ENCODE assay signal across 17 mouse cellular contexts in genomic region chr1:193197494-193198205, GRCm38 (mm10). TPM values are rescaled to one million over a fixed set of nuclear protein-coding genes. Genes with fewer than 3 reads are reported as not detected.
DNase-seq lines count a peak whose midpoint lies in the region; ATAC-seq and TF ChIP-seq lines count a peak whose summit lies in the region.
"Had no signal": no experiment of that assay in that cellular context is flagged by ENCODE, and none has a peak within 500 bp of the region (broad histone marks: within the 10 kb centered on the region; RNA-seq: fewer than 3 reads in every experiment).

No protein-coding gene starts in this region.

- no peak overlapping the region for H3K27ac ChIP-seq in embryonic facial prominence, embryonic 14.5 days (replicated peaks; ENCODE audit: low read depth, low read length)
- H3K27ac ChIP-seq in embryonic facial prominence, embryonic 10.5 days (replicated peaks): no peak overlapping the region
- H3K27ac ChIP-seq in midbrain, embryonic 11.5 days (ENCODE audit: low read depth, low read length): no peak overlapping the region
- H3K27ac ChIP-seq in midbrain, embryonic 14.5 days (replicated peaks; ENCODE audit: low read depth, low read length): no peak overlapping the region
- no peak overlapping the region for H3K27ac ChIP-seq in MEL (ENCODE audit: control insufficient read depth, low read depth, low read length)
- H3K27ac ChIP-seq in liver, postnatal 0 days (ENCODE audit: low read depth): no peak overlapping the region
- H3K27ac ChIP-seq: hindbrain, embryonic 15.5 days; midbrain, embryonic 13.5 days had no signal

- no peak overlapping the region for H3K4me2 ChIP-seq in embryonic facial prominence, embryonic 14.5 days (ENCODE audit: low read depth, low read length)
- H3K4me2 ChIP-seq in midbrain, embryonic 11.5 days: no peak overlapping the region
- H3K4me2 ChIP-seq in midbrain, embryonic 14.5 days (ENCODE audit: low read length): no peak overlapping the region
- no peak overlapping the region for H3K4me2 ChIP-seq in liver, postnatal 0 days (ENCODE audit: low read depth, low read length)
- H3K4me2 ChIP-seq: hindbrain, embryonic 15.5 days; midbrain, embryonic 13.5 days had no signal

- H3K79me2 ChIP-seq in MEL (ENCODE audit: control insufficient read depth, insufficient read depth, low read length, poor library complexity): no peaks in the 10 kb centered on the region

- no peak for TF ChIP-seq CTCF in MEL (IDR thresholded peaks at IDR 0.05 in 2 of 3, conservative IDR thresholded peaks at IDR 0.05 in 1 of 3; ENCODE audit: control insufficient read depth in 1 of 3, insufficient read depth in 1 of 3, low read depth in 2 of 3, low read length in 3 of 3, poor library complexity in 1 of 3, severe bottlenecking in 1 of 3)
- no peak for TF ChIP-seq CTCF in liver, postnatal 0 days (IDR thresholded peaks at IDR 0.05; ENCODE audit: low read depth)

- WGBS in embryonic facial prominence, embryonic 14.5 days: 81% methylated on average over 17 of the region's 18 CpGs
- WGBS in embryonic facial prominence, embryonic 10.5 days: 90% methylated on average over 18 of the region's 18 CpGs
- WGBS in midbrain, embryonic 11.5 days: 95% methylated on average over 18 of the region's 18 CpGs
- WGBS in midbrain, embryonic 14.5 days: 91% methylated on average over 18 of the region's 18 CpGs
- WGBS in liver, postnatal 0 days (ENCODE audit: insufficient replicate concordance): 76% methylated on average over 18 of the region's 18 CpGs

- H3K4me3 ChIP-seq in embryonic facial prominence, embryonic 14.5 days (ENCODE audit: low read depth, low read length): no peak overlapping the region
- no peak overlapping the region for H3K4me3 ChIP-seq in embryonic facial prominence, embryonic 10.5 days
- no peak overlapping the region for H3K4me3 ChIP-seq in midbrain, embryonic 11.5 days (ENCODE audit: low read depth, low read length)
- H3K4me3 ChIP-seq in midbrain, embryonic 14.5 days (replicated peaks; ENCODE audit: low read depth, low read length): no peak overlapping the region
- H3K4me3 ChIP-seq in MEL (ENCODE audit: control insufficient read depth in 1 of 2, insufficient read depth in 1 of 2, low read depth in 2 of 2, low read length in 2 of 2): no peak overlapping the region
- H3K4me3 ChIP-seq in liver, postnatal 0 days (ENCODE audit: low read depth, low read length): no peak overlapping the region
- H3K4me3 ChIP-seq: hindbrain, embryonic 15.5 days; midbrain, embryonic 13.5 days had no signal

- H3K9me3 ChIP-seq in embryonic facial prominence, embryonic 14.5 days (ENCODE audit: control insufficient read depth, low read length): no peaks in the 10 kb centered on the region
- no peaks in the 10 kb centered on the region for H3K9me3 ChIP-seq in embryonic facial prominence, embryonic 10.5 days
- no peaks in the 10 kb centered on the region for H3K9me3 ChIP-seq in midbrain, embryonic 11.5 days (ENCODE audit: control insufficient read depth, low read length)
- H3K9me3 ChIP-seq in midbrain, embryonic 14.5 days (ENCODE audit: control insufficient read depth, low read length): no peaks in the 10 kb centered on the region
- H3K9me3 ChIP-seq in MEL (replicated peaks; ENCODE audit: insufficient read depth, low read length): no peaks in the 10 kb centered on the region
- H3K9me3 ChIP-seq in liver, postnatal 0 days (ENCODE audit: low read length): no peaks in the 10 kb centered on the region
- H3K9me3 ChIP-seq: hindbrain, embryonic 15.5 days; midbrain, embryonic 13.5 days had no signal

- ATAC-seq in embryonic facial prominence, embryonic 14.5 days (ENCODE audit: low read depth): peak; percentile 56; the same call in 1 of the 2 replicates
- ATAC-seq in midbrain, embryonic 11.5 days (ENCODE audit: low FRiP score): no peak
- ATAC-seq in midbrain, embryonic 14.5 days (ENCODE audit: low FRiP score, low TSS enrichment): no peak
- ATAC-seq in liver, postnatal 0 days: no peak
- ATAC-seq: midbrain, embryonic 13.5 days had no signal

- no peak for TF ChIP-seq RAD21 in MEL (IDR thresholded peaks at IDR 0.05; ENCODE audit: low read depth, low read length)

- TF ChIP-seq POLR2A in MEL (IDR thresholded peaks at IDR 0.05; ENCODE audit: control insufficient read depth in 1 of 2, insufficient read depth in 1 of 2, low read depth in 1 of 2, low read length in 2 of 2, poor library complexity in 1 of 2): no peak

- no peaks in the 10 kb centered on the region for H3K36me3 ChIP-seq in embryonic facial prominence, embryonic 14.5 days (ENCODE audit: control insufficient read depth, insufficient read depth, low read length)
- no peaks in the 10 kb centered on the region for H3K36me3 ChIP-seq in embryonic facial prominence, embryonic 10.5 days (replicated peaks)
- no peaks in the 10 kb centered on the region for H3K36me3 ChIP-seq in midbrain, embryonic 11.5 days (ENCODE audit: control insufficient read depth, insufficient read depth, low read length)
- H3K36me3 ChIP-seq in midbrain, embryonic 14.5 days (ENCODE audit: control insufficient read depth, insufficient read depth, low read length): no peaks in the 10 kb centered on the region
- peaks cover 0 to 21% of the 10 kb centered on the region in 2 experiments; a peak in 2 of 4 replicates for H3K36me3 ChIP-seq in MEL (ENCODE audit: control insufficient read depth in 1 of 2, insufficient read depth in 2 of 2, low read length in 2 of 2)
- peaks cover 5% of the 10 kb centered on the region; the same call in 1 of the 2 replicates for H3K36me3 ChIP-seq in liver, postnatal 0 days (replicated peaks; ENCODE audit: insufficient read depth, low read length)
- H3K36me3 ChIP-seq: hindbrain, embryonic 15.5 days; midbrain, embryonic 13.5 days had no signal

- H3K4me1 ChIP-seq in embryonic facial prominence, embryonic 14.5 days (ENCODE audit: control insufficient read depth, insufficient read depth, low read length): no peaks in the 10 kb centered on the region
- peaks cover 10% of the 10 kb centered on the region; the same call in 1 of the 2 replicates for H3K4me1 ChIP-seq in embryonic facial prominence, embryonic 10.5 days
- H3K4me1 ChIP-seq in midbrain, embryonic 11.5 days (ENCODE audit: control insufficient read depth, insufficient read depth, low read length): no peaks in the 10 kb centered on the region
- no peaks in the 10 kb centered on the region for H3K4me1 ChIP-seq in midbrain, embryonic 14.5 days (ENCODE audit: control insufficient read depth, insufficient read depth, low read length)
- H3K4me1 ChIP-seq in MEL (ENCODE audit: control insufficient read depth in 1 of 2, insufficient read depth in 2 of 2, low read length in 2 of 2): peaks cover 0 to 30% of the 10 kb centered on the region in 2 experiments; a peak in 3 of 4 replicates
- H3K4me1 ChIP-seq in liver, postnatal 0 days (ENCODE audit: insufficient read depth): peaks cover 9% of the 10 kb centered on the region
- H3K4me1 ChIP-seq: hindbrain, embryonic 15.5 days; midbrain, embryonic 13.5 days had no signal

- DNase-seq in embryonic facial prominence, embryonic 14.5 days (ENCODE audit: low spot score): peak; percentile 64
- DNase-seq in embryonic facial prominence, embryonic 10.5 days (ENCODE audit: low spot score): no peak
- DNase-seq in midbrain, embryonic 11.5 days (ENCODE audit: low spot score, missing footprints): peak; percentile 17
- no peak for DNase-seq in midbrain, embryonic 14.5 days
- peak; percentile 20 for DNase-seq in MEL (ENCODE audit: low read depth, low spot score)
- peak; percentile 46 for DNase-seq in gastrocnemius, postnatal 25 days
- DNase-seq in liver, postnatal 0 days: no peak
- DNase-seq in adrenal gland, adult 8-10 months: no peak
- DNase-seq: adrenal gland, postnatal 14 days; cerebellum, adult 18-20 months; heart, postnatal 14 days; kidney, adult 9 months; liver; lung, adult 18-20 months; lung, postnatal 36 days had no signal

- TF ChIP-seq EP300 in MEL (IDR thresholded peaks at IDR 0.05; ENCODE audit: low read depth in 1 of 2, low read length in 2 of 2): peak in 1 of 2 experiments; percentile 61; a peak in 2 of 4 replicates
- no peak for TF ChIP-seq EP300 in liver, postnatal 0 days (IDR thresholded peaks at IDR 0.05; ENCODE audit: low read depth)

- H3K27me3 ChIP-seq in embryonic facial prominence, embryonic 14.5 days (replicated peaks; ENCODE audit: control insufficient read depth, insufficient read depth, low read length): no peaks in the 10 kb centered on the region
- no peaks in the 10 kb centered on the region for H3K27me3 ChIP-seq in embryonic facial prominence, embryonic 10.5 days (replicated peaks; ENCODE audit: low read depth, poor library complexity, severe bottlenecking)
- no peaks in the 10 kb centered on the region for H3K27me3 ChIP-seq in midbrain, embryonic 11.5 days (ENCODE audit: control insufficient read depth, insufficient read depth, low read length)
- no peaks in the 10 kb centered on the region for H3K27me3 ChIP-seq in midbrain, embryonic 14.5 days (ENCODE audit: control insufficient read depth, insufficient read depth, low read length)
- H3K27me3 ChIP-seq in MEL (ENCODE audit: control insufficient read depth in 1 of 2, insufficient read depth in 2 of 2, low read length in 2 of 2): no peaks in the 10 kb centered on the region
- no peaks in the 10 kb centered on the region for H3K27me3 ChIP-seq in liver, postnatal 0 days (ENCODE audit: insufficient read depth, low read length)
- H3K27me3 ChIP-seq: hindbrain, embryonic 15.5 days; midbrain, embryonic 13.5 days had no signal

- H3K9ac ChIP-seq in embryonic facial prominence, embryonic 14.5 days (ENCODE audit: low read depth, low read length): no peak overlapping the region
- H3K9ac ChIP-seq in midbrain, embryonic 11.5 days (ENCODE audit: low read length): no peak overlapping the region
- no peak overlapping the region for H3K9ac ChIP-seq in midbrain, embryonic 14.5 days (replicated peaks; ENCODE audit: low read length)
- no peak overlapping the region for H3K9ac ChIP-seq in MEL (ENCODE audit: control insufficient read depth, low read depth, low read length, poor library complexity, severe bottlenecking)
- H3K9ac ChIP-seq in liver, postnatal 0 days (replicated peaks): no peak overlapping the region
- H3K9ac ChIP-seq: hindbrain, embryonic 15.5 days; midbrain, embryonic 13.5 days had no signal

RNA-seq across cellular contexts. Expression of gene Traf3ip3, which starts 3.9 kb away (rescaled TPM):
- polyA plus RNA-seq in embryonic facial prominence, embryonic 14.5 days (2014; fragmentation: Nextera tagmentation; extraction: Ambion mirVana): 34.7 and 39.3 TPM in 2 replicates
- 0.71 and 0.88 TPM in 2 replicates for polyA plus RNA-seq in embryonic facial prominence, embryonic 10.5 days (2016; fragmentation: Nextera tagmentation; extraction: Ambion mirVana)
- polyA plus RNA-seq in midbrain, embryonic 11.5 days (2014; fragmentation: Nextera tagmentation; extraction: Ambion mirVana): 0.77 and 1.4 TPM in 2 replicates
- 0.32 and 1.4 TPM in 2 replicates for polyA plus RNA-seq in midbrain, embryonic 14.5 days (2014; fragmentation: Nextera tagmentation; extraction: Ambion mirVana)
- total RNA-seq in MEL (2012; rRNA removed): 5.2 and 7.2 TPM in 2 replicates
- polyA plus RNA-seq in MEL (2012; ENCODE audit: insufficient read depth in 1 of 2, insufficient read length in 2 of 2, low read depth in 1 of 2, low replicate concordance in 2 of 2, missing spikeins in 1 of 2): 1 to 10 TPM in 1 of 2 experiments, not detected in 1; 9.7 TPM
- 1 to 10 TPM; 2.1 to 3.3 TPM for total RNA-seq in gastrocnemius, postnatal 25 days (2021)
- 8.3 and 9.1 TPM in 2 replicates for polyA plus RNA-seq in liver, postnatal 0 days (2015; fragmentation: Nextera tagmentation; extraction: Ambion mirVana)
- 1 to 10 TPM; 1.6 to 3.9 (median 2.7) TPM for total RNA-seq in adrenal gland, adult 8-10 months (2022)

RNA-seq across cellular contexts. Expression of gene Lamb3, which starts 9.8 kb away (rescaled TPM):
- polyA plus RNA-seq in embryonic facial prominence, embryonic 14.5 days (2014; fragmentation: Nextera tagmentation; extraction: Ambion mirVana): 8.5 and 9.3 TPM in 2 replicates
- 0.31 and 0.66 TPM in 2 replicates for polyA plus RNA-seq in embryonic facial prominence, embryonic 10.5 days (2016; fragmentation: Nextera tagmentation; extraction: Ambion mirVana)
- 0.11 TPM in 1 of 2 replicates, not detected in the other for polyA plus RNA-seq in midbrain, embryonic 11.5 days (2014; fragmentation: Nextera tagmentation; extraction: Ambion mirVana)
- 0.15 and 0.30 TPM in 2 replicates for polyA plus RNA-seq in midbrain, embryonic 14.5 days (2014; fragmentation: Nextera tagmentation; extraction: Ambion mirVana)
- 0.35 TPM in 1 of 2 replicates, not detected in the other for total RNA-seq in MEL (2012; rRNA removed)
- polyA plus RNA-seq in MEL (2012; ENCODE audit: insufficient read depth in 1 of 2, insufficient read length in 2 of 2, low read depth in 1 of 2, low replicate concordance in 2 of 2, missing spikeins in 1 of 2): under 1 TPM in 1 of 2 experiments, not detected in 1; 0.03 TPM
- 1 to 10 TPM; 2.0 to 2.7 TPM for total RNA-seq in gastrocnemius, postnatal 25 days (2021)
- polyA plus RNA-seq in liver, postnatal 0 days (2015; fragmentation: Nextera tagmentation; extraction: Ambion mirVana): 1.3 and 1.5 TPM in 2 replicates
- total RNA-seq in adrenal gland, adult 8-10 months (2022): 1 to 10 TPM; 1.2 to 2.7 (median 1.5) TPM

RNA-seq across cellular contexts. Expression of gene A130010J15Rik, which starts 29.8 kb away (rescaled TPM):
- polyA plus RNA-seq in embryonic facial prominence, embryonic 14.5 days (2014; fragmentation: Nextera tagmentation; extraction: Ambion mirVana): 12.3 and 16.0 TPM in 2 replicates
- 16.4 and 18.0 TPM in 2 replicates for polyA plus RNA-seq in embryonic facial prominence, embryonic 10.5 days (2016; fragmentation: Nextera tagmentation; extraction: Ambion mirVana)
- polyA plus RNA-seq in midbrain, embryonic 11.5 days (2014; fragmentation: Nextera tagmentation; extraction: Ambion mirVana): 14.9 and 17.9 TPM in 2 replicates
- 10.4 and 15.4 TPM in 2 replicates for polyA plus RNA-seq in midbrain, embryonic 14.5 days (2014; fragmentation: Nextera tagmentation; extraction: Ambion mirVana)
- total RNA-seq in MEL (2012; rRNA removed): 12.5 and 13.2 TPM in 2 replicates
- 1 to 10 TPM in 1 of 2 experiments, not detected in 1; 5.8 TPM for polyA plus RNA-seq in MEL (2012; ENCODE audit: insufficient read depth in 1 of 2, insufficient read length in 2 of 2, low read depth in 1 of 2, low replicate concordance in 2 of 2, missing spikeins in 1 of 2)
- 1 to 10 TPM; 2.3 to 3.1 TPM for total RNA-seq in gastrocnemius, postnatal 25 days (2021)
- 4.8 and 6.2 TPM in 2 replicates for polyA plus RNA-seq in liver, postnatal 0 days (2015; fragmentation: Nextera tagmentation; extraction: Ambion mirVana)
- 1 to 10 TPM; 2.2 to 3.2 (median 3.0) TPM for total RNA-seq in adrenal gland, adult 8-10 months (2022)

RNA-seq across cellular contexts. Expression of gene Irf6, which starts 44.7 kb away (rescaled TPM):
- polyA plus RNA-seq in embryonic facial prominence, embryonic 14.5 days (2014; fragmentation: Nextera tagmentation; extraction: Ambion mirVana): 33.9 and 41.6 TPM in 2 replicates
- 9.0 and 11.1 TPM in 2 replicates for polyA plus RNA-seq in embryonic facial prominence, embryonic 10.5 days (2016; fragmentation: Nextera tagmentation; extraction: Ambion mirVana)
- 1.5 and 2.8 TPM in 2 replicates for polyA plus RNA-seq in midbrain, embryonic 11.5 days (2014; fragmentation: Nextera tagmentation; extraction: Ambion mirVana)
- 0.53 and 0.92 TPM in 2 replicates for polyA plus RNA-seq in midbrain, embryonic 14.5 days (2014; fragmentation: Nextera tagmentation; extraction: Ambion mirVana)
- total RNA-seq in MEL (2012; rRNA removed): 0.03 and 0.15 TPM in 2 replicates
- polyA plus RNA-seq in MEL (2012; ENCODE audit: insufficient read depth in 1 of 2, insufficient read length in 2 of 2, low read depth in 1 of 2, low replicate concordance in 2 of 2, missing spikeins in 1 of 2): under 1 TPM in 1 of 2 experiments, not detected in 1; 0.19 TPM
- total RNA-seq in gastrocnemius, postnatal 25 days (2021): 1 to 10 TPM; 1.2 to 1.3 TPM
- 6.5 and 9.7 TPM in 2 replicates for polyA plus RNA-seq in liver, postnatal 0 days (2015; fragmentation: Nextera tagmentation; extraction: Ambion mirVana)
- under 1 TPM; 0.15 to 0.49 (median 0.26) TPM for total RNA-seq in adrenal gland, adult 8-10 months (2022)

Comparison
In these comparisons a context has a peak if more than half of its experiments do, and no peak if none do; other contexts are left out.
1. DNase-seq: peak in embryonic facial prominence, embryonic 14.5 days (single experiment), midbrain, embryonic 11.5 days (single experiment), MEL (single experiment) and gastrocnemius, postnatal 25 days (single experiment); none in embryonic facial prominence, embryonic 10.5 days (single experiment), midbrain, embryonic 14.5 days (single experiment), liver, postnatal 0 days (single experiment) and adrenal gland, adult 8-10 months (single experiment).